Mouse (Mus musculus): ENCODE results near the gene Bcl2a1b. TPM values are rescaled to one million over a fixed set of nuclear protein-coding genes. Genes with fewer than 3 reads are reported as not detected.
"Not testable (repeated sequence)": the region's sequence is repeated elsewhere in the genome, so short reads cannot be mapped to it uniquely, and the experiment has no call there.

The Bcl2a1b gene
- polyA plus RNA-seq, 1 experiment from 2014 or later: 0.54 TPM

DNA sequence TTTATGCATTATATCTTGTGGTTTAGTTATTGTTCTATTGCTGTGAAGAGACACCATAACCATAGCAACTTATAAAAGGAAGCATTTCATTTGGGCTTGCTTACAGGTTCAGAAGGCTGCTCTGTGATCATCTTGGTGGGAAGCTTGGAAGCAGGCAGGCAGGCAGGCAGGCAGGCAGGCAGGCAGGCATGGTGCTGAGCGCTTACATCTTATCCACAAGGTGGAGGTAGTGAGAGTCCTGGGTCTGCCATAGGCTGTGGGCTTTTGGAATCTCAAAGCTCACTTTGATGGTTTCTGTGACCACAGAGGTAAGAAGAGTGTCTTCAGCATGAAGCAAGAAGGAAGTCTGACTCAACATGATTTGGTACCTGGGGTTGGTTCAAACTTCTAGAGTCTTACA, 13.4 kb downstream of the Bcl2a1b start:
- H3K9ac ChIP-seq; H3K36me3 ChIP-seq; H3K4me2 ChIP-seq (replicated peaks); H3K4me1 ChIP-seq; H3K9me3 ChIP-seq; ATAC-seq (ENCODE audit: insufficient number of reproducible peaks, insufficient read depth, low FRiP score, low TSS enrichment); H3K27ac ChIP-seq; H3K4me3 ChIP-seq; H3K27me3 ChIP-seq: not testable (repeated sequence)
- 47% methylated on average over 1 of the region's 1 CpGs for WGBS

DNA sequence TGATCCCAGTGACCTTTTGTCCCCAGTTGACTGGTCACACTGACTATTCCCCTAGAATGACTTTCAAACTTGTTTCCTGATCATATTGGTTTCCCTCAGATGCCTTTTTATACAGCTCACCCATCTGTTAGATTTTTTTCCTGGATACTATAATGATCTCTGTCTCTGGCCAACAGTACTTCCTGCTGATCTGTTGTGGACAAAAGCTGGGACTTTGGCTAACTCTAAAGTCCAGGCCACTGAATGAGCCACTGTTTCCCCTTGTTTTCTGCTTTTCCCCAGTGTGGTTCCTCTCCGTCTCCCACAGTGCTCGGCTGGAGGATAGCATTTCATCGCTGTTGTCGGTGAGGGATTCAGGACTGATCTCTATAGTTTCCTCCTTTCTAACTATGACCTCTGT, 19.2 kb downstream of the Bcl2a1b start:
- ATAC-seq (ENCODE audit: insufficient number of reproducible peaks, insufficient read depth, low FRiP score, low TSS enrichment); H3K36me3 ChIP-seq; H3K27me3 ChIP-seq; H3K9ac ChIP-seq; H3K4me1 ChIP-seq; H3K9me3 ChIP-seq; H3K27ac ChIP-seq; H3K4me2 ChIP-seq (replicated peaks); H3K4me3 ChIP-seq: not testable (repeated sequence)
- 76% methylated on average over 4 of the region's 4 CpGs for WGBS

DNA sequence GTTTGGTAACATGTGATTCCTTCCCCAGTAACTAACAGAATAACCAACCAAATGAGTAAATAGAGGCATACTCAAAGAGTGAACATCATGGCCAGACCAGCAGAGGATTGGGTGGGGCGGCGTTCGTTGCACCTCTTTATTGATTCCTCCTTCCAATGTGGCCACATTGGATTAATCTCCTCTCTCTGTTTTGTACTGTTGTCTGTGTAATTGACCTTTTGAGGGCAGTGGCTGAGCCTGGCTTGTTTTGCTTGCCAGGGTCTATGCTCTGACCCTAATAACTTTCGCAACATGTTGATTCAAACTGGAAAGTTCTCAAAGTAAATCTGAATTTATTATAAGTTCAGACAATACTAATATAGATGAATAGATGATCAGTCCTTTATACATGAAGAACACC, 20.7 kb downstream of the Bcl2a1b start:
- H3K9me3 ChIP-seq; H3K27me3 ChIP-seq; H3K4me2 ChIP-seq (replicated peaks); H3K4me3 ChIP-seq; H3K4me1 ChIP-seq; H3K27ac ChIP-seq; H3K9ac ChIP-seq; ATAC-seq (ENCODE audit: insufficient number of reproducible peaks, insufficient read depth, low FRiP score, low TSS enrichment); H3K36me3 ChIP-seq: not testable (repeated sequence)
- 95% methylated on average over 3 of the region's 4 CpGs for WGBS

DNA sequence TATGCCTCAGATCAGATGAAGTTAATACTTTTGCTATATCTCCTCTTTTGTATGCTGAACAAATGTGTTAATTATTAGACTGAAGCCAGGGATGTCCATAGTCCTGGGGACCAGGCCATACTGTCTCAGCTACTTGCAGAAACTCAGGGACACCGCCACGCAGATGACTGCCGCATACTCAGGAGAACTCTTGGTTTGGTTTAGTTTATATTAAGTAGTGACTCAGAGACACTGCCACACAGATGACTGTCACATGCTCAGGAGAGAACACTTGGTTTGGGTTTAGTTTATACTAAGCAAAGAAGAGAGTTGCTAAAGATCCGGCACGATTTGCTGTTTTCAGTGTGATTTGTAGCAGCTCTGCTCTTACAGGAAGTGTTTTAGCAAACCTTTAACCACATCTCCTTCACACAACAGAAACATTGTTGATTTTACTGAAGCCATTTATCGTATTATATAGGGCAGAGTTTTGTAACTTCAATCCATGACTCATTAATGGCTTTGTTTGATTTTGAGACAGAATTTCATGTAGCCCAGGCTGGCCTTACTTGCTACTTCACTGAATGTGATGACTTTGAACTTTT, 21.8 kb downstream of the Bcl2a1b start:
- H3K27me3 ChIP-seq; ATAC-seq (ENCODE audit: insufficient number of reproducible peaks, insufficient read depth, low FRiP score, low TSS enrichment); H3K9me3 ChIP-seq; H3K4me2 ChIP-seq (replicated peaks); H3K9ac ChIP-seq; H3K4me3 ChIP-seq; H3K27ac ChIP-seq; H3K4me1 ChIP-seq; H3K36me3 ChIP-seq: not testable (repeated sequence)
- 85% methylated on average over 6 of the region's 6 CpGs for WGBS

DNA sequence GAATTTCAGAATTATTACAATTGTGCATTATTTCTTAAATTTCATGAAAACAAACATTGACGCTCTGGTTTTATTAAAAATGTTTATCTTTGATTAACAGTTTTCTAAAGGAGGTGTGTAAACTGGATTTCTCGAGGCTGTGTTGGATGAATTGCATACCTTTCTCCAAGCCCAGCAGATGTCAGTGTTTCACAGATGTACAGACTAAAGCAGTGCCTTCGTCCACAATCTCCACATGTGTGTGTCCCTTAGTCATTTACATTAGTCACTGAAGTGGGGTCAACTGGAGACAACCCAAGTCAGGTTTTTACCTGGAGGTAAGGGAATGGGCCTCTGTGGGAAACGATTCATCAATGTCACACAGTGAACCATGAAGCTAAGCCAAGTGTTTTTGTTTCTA, 27.1 kb downstream of the Bcl2a1b start:
- Histone ChIP-seq H3K36me3 (no peaks in the 10 kb centered on the region), H3K9me3 (no peaks in the 10 kb centered on the region), H3K4me1 (no peaks in the 10 kb centered on the region), H3K9ac (no peak overlapping the region), H3K27me3 (no peaks in the 10 kb centered on the region), H3K4me3 (no peak overlapping the region), H3K4me2 (replicated peaks) (no peak overlapping the region), H3K27ac (no peak overlapping the region)
- 54% methylated on average over 4 of the region's 4 CpGs for WGBS
- no peak for ATAC-seq (ENCODE audit: insufficient number of reproducible peaks, insufficient read depth, low FRiP score, low TSS enrichment)

DNA sequence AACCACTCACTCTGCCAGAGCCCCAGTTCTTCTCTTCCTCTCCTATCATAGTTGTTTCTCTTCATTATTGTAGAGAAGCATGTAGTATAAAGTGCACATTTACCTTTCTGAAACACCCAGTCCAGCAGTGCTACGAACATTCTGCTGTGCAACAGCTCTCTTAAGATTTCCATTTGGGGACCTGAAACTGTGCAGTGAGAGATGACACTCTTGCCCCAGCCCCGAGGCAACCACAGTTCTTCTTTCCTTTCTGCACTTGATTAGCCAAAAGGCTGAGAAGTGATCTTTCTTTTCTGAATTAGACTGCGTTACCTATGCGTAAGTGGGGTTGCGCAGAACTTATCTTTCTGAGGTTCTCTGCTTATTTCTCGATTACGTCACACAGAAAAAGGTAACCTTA, 29.1 kb downstream of the Bcl2a1b start:
- Histone ChIP-seq H3K9me3 (no peaks in the 10 kb centered on the region), H3K4me3 (no peak overlapping the region), H3K4me1 (no peaks in the 10 kb centered on the region), H3K36me3 (no peaks in the 10 kb centered on the region), H3K4me2 (replicated peaks) (no peak overlapping the region), H3K27ac (no peak overlapping the region), H3K9ac (no peak overlapping the region), H3K27me3 (no peaks in the 10 kb centered on the region)
- no peak for ATAC-seq (ENCODE audit: insufficient number of reproducible peaks, insufficient read depth, low FRiP score, low TSS enrichment)
- WGBS: 85% methylated on average over 7 of the region's 7 CpGs

DNA sequence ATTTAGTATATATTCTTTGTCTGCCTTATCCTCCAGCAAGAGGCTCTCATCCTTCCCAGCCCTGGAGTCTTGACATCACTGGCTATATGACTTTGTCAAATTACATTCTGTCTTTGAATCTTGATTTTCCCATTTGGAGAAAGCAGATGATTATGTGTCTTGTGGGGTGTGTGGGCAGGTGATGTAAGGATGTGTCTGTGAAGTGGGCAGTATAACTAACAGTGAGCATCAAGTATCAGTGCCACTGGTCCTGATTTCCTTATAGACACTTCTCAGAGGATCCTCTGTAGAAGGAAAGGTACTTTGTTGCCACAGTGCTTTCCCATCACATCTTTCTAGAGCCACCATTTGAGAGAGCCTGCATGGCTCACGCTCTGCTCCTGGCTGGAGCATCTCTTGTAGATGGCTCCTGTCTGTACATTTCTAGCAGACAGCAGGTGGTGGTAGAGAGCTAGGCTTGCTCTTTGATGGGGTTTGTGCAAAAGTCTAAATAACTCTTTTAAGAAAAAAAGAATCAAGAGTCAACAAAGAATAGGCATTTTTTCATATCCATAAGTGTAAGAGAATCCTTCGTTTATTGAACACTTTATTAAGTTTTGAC, 32.0 kb downstream of the Bcl2a1b start:
- WGBS: 78% methylated on average over 2 of the region's 2 CpGs
- not testable (repeated sequence) for H3K4me3 ChIP-seq; H3K27me3 ChIP-seq; H3K9me3 ChIP-seq; H3K36me3 ChIP-seq; ATAC-seq (ENCODE audit: insufficient number of reproducible peaks, insufficient read depth, low FRiP score, low TSS enrichment); H3K27ac ChIP-seq; H3K4me2 ChIP-seq (replicated peaks); H3K9ac ChIP-seq; H3K4me1 ChIP-seq

DNA sequence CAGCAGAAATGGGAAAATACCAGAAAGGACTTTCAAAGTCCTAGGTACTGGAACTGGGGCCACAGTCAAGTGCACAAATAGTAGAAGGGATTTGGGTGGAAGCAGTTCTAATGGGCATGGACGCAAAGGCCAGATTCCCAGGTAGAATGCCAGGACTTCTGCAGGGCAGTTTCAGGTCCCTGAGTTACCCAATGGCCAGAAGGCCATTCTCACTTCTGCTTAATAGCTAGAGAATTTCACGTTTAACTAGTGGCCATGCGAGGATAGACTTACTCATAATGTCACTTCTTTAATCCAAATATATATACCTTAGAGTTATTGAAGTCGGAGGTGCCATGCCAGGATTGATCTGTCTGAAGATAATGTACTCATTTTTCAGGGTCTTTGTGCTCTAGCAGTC, 38.1 kb downstream of the Bcl2a1b start:
- not testable (repeated sequence) for H3K36me3 ChIP-seq; H3K4me2 ChIP-seq (replicated peaks); H3K27me3 ChIP-seq; H3K9me3 ChIP-seq; ATAC-seq (ENCODE audit: insufficient number of reproducible peaks, insufficient read depth, low FRiP score, low TSS enrichment); H3K27ac ChIP-seq; H3K4me3 ChIP-seq; H3K9ac ChIP-seq; H3K4me1 ChIP-seq
- 89% methylated on average over 4 of the region's 4 CpGs for WGBS

DNA sequence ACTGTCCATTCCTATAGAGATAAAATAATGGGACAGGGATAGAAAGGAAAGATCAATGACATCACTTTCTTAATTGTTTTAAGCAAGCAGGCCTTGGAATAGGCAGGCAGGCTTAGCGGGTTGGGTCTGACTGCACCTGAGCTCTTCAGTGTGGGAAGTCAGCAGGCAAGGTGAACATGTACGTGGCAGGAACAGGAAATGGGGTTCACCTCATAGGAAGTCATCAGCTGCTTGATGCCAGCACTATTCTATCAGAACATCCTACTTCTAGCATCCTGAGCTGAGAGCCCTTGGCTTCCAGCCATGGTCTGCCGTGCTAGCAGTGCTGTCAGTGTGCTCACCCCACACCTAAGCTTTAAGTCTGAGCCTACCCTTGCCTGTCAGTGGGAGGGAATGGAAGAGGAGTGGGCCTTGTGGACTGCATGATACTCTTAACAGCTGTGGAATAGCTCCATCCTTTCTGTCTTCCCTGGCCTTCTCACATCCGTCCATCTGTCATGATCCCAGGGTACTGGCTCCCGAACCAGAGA, 40.0 kb downstream of the Bcl2a1b start:
- not testable (repeated sequence) for H3K27me3 ChIP-seq; H3K9ac ChIP-seq; ATAC-seq (ENCODE audit: insufficient number of reproducible peaks, insufficient read depth, low FRiP score, low TSS enrichment); H3K4me3 ChIP-seq; H3K27ac ChIP-seq; H3K4me1 ChIP-seq; H3K4me2 ChIP-seq (replicated peaks); H3K36me3 ChIP-seq; H3K9me3 ChIP-seq
- 86% methylated on average over 4 of the region's 5 CpGs for WGBS

DNA sequence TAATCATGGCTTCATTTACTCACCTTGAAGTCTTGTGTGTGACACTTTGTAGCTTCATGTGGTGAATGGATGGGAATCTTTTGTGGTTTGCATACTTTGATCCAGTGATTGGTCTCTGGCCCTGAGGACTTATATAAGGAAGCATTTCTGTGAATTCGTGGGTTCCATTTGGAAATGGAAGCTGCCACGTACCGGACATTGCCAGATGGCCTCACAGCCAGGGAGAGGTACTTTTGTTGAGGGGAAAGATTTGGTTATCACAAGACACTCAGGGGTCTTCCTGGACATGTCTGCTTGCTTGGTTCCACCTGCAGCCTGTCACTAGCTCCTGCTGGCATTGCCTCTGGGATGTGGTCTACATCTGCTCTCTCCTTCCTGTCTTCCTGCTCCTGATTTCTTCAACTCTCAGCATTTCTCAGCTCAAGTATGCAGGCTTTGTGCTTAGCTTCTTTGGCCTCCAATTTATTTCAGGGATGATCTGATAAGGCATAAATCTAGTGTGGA, 41.6 kb downstream of the Bcl2a1b start:
- WGBS: 93% methylated on average over 3 of the region's 3 CpGs
- not testable (repeated sequence) for H3K9ac ChIP-seq; ATAC-seq (ENCODE audit: insufficient number of reproducible peaks, insufficient read depth, low FRiP score, low TSS enrichment); H3K4me2 ChIP-seq (replicated peaks); H3K4me1 ChIP-seq; H3K9me3 ChIP-seq; H3K27me3 ChIP-seq; H3K4me3 ChIP-seq; H3K36me3 ChIP-seq; H3K27ac ChIP-seq

DNA sequence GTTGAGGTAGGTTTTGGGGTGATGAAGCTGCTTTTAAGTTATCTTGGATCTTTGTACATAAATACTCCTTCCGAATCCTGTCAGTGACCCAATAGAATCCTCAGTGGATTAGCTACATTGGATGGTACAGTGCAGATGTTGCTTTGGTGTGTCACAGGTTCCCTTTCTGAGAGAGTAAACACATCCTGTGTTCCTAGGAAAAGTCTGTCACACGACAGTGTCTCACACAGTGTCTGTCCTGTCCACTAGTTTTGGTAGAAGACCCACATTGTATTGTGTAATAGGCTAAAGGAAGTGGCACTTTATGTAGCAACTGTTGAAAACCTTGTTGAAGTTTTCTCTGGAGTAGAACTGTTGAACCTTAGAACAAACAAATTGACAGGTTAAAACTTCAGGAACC, 54.4 kb downstream of the Bcl2a1b start:
- no peak for ATAC-seq (ENCODE audit: insufficient number of reproducible peaks, insufficient read depth, low FRiP score, low TSS enrichment)
- H3K9me3 ChIP-seq: no peaks in the 10 kb centered on the region
- no peak overlapping the region for H3K9ac ChIP-seq
- WGBS: 87% methylated on average over 2 of the region's 2 CpGs
- no peaks in the 10 kb centered on the region for H3K4me1 ChIP-seq
- no peak overlapping the region for H3K4me2 ChIP-seq (replicated peaks)
- H3K27me3 ChIP-seq: no peaks in the 10 kb centered on the region
- H3K4me3 ChIP-seq: no peak overlapping the region
- no peaks in the 10 kb centered on the region for H3K36me3 ChIP-seq
- H3K27ac ChIP-seq: no peak overlapping the region

DNA sequence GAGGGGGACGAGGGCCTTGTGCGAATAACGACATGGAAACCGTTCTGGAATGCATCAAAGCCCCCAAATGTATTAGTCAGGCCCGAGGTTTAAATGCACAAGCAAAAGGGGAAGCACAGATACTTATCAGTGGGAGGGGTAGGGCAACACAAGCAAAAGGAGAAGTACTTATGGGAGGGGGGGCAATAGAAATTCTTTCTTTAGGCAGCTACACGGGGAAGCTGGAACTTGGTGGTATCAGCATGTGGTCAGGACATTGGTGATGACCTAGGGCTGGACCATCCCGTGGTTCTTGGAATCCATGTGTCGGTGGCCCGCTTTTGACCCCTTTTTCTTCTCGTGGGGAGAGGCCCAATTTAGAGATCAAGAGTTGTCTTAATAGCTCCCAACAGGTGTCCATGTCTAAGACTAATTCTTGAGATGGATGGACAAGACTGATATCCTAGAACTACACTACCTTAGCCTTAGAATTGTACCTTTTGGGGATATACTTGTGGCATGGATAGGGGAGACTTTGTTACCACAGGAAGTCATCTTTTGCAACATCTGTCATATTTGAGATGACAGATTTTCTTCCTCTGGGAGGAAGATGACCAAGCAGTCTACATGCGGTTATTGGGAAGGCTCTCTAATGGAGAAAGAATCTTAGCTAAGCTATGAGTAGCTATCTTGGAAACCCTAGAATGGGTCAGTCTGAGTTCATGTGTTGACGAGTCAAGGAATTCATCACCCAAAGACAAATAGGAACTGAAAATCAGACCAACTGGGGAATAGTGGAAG, 57.7 kb downstream of the Bcl2a1b start:
- H3K36me3 ChIP-seq: no peaks in the 10 kb centered on the region
- no peak overlapping the region for H3K4me3 ChIP-seq
- no peaks in the 10 kb centered on the region for H3K9me3 ChIP-seq
- H3K4me1 ChIP-seq: no peaks in the 10 kb centered on the region
- H3K4me2 ChIP-seq (replicated peaks): no peak overlapping the region
- H3K9ac ChIP-seq: no peak overlapping the region
- H3K27ac ChIP-seq: no peak overlapping the region
- 87% methylated on average over 12 of the region's 12 CpGs for WGBS
- no peaks in the 10 kb centered on the region for H3K27me3 ChIP-seq
- no peak for ATAC-seq (ENCODE audit: insufficient number of reproducible peaks, insufficient read depth, low FRiP score, low TSS enrichment)

All from embryonic facial prominence, embryonic 12.5 days (tissue).